Mouse (Mus musculus): ENCODE measurements around the gene Gmppa. TPM values are rescaled to one million over a fixed set of nuclear protein-coding genes. Genes with fewer than 3 reads are reported as not detected.

Gene Gmppa
- 121 and 124 TPM in 2 replicates for polyA plus RNA-seq (2015; fragmentation: Nextera tagmentation; extraction: Ambion mirVana)

DNA sequence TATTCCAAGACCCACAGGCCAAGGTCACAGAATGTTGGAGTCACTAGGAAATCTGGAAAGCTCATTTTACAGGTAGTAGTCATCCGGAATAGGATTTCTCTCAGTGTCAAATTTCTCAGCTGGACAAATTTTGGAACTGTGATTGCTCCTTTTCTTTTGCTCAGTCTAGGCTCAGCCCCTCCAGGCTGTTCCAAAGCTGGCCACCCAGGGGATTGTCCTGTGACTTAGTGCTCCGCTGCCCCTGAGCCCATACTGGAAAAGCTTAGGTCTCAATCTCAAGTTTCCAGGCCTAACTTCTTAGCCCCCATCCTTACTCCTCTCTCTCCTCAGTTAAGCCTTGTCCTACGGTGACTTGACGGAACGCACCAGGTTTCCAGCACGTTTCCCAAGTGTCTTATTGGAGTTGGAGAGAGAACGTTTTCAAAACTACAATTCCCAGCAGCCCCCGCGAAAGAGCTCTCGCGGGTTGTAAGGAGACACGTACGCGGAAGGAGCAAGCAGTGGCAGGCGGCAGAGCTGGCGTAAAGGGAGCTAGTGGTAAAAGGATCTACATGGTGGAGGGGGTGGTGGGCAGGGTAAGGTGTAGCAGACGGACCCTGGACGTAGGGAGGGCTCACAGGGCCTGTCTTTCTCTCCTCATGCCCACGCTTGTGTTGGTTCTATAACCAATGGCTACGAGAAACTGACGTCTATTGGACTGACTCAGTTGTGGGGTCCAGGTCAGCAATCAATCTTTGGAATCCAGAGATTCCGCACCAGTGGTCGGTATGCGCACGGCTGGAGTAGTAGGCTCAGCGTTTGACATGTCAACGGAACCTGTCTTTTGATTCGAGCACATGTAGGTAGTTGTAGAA is at the start of gene Gmppa:
Gene Gmppa (plus strand): TSS at position 456 of the 854 bp plus-strand sequence.
- H3K4me1 ChIP-seq (replicated peaks; ENCODE audit: control insufficient read depth, insufficient read depth, low read length), result peaks cover 5% of the 10 kb centered on the region; the same call in 1 of the 2 replicates
- peaks cover 4% of the 10 kb centered on the region; the same call in 1 of the 2 replicates for H3K36me3 ChIP-seq (ENCODE audit: control insufficient read depth, insufficient read depth)
- no peaks in the 10 kb centered on the region for H3K9me3 ChIP-seq (ENCODE audit: control insufficient read depth)
- H3K4me3 ChIP-seq (ENCODE audit: low read depth, low read length), result peak within 1 kb of the TSS; percentile 69
- WGBS, result 6% methylated on average over 28 of the region's 28 CpGs
- no peak for TF ChIP-seq CTCF (IDR thresholded peaks at IDR 0.05; ENCODE audit: low read depth)
- peak; percentile 75 for ATAC-seq
- H3K4me2 ChIP-seq (replicated peaks; ENCODE audit: low read depth), result peak within 1 kb of the TSS; percentile 73
- peak within 1 kb of the TSS; percentile 42; the same call in 1 of the 2 replicates for H3K27ac ChIP-seq (ENCODE audit: low read depth, low read length)
- H3K27me3 ChIP-seq (replicated peaks; ENCODE audit: control insufficient read depth, insufficient read depth, low read length), result no peaks in the 10 kb centered on the region
- H3K9ac ChIP-seq (ENCODE audit: low read depth, low read length), result peak within 1 kb of the TSS; percentile 65

DNA sequence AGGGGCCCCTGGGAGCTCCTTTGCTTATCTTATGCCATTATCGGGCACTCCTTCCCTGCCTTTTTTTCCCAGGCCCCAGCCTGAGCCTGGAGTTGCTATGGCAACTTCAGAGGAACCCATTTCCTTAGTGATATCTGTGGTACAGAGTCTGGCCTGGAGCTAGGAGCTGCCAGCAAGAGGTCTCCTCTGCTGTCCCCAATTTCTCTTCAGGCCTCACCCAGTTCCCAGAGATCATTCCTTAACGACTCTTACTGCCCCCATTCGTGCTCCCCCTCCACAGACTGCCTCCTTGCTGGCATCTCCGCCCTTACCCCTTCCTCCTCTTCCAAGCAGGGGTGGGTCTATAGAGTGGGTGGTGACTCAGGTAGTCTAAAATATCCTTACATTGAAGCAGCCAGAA is 49.6 kb upstream of the Gmppa start:
- H3K4me2 ChIP-seq (replicated peaks; ENCODE audit: low read depth), result no peak overlapping the region
- H3K27ac ChIP-seq (ENCODE audit: low read depth, low read length), result no peak overlapping the region
- no peaks in the 10 kb centered on the region for H3K9me3 ChIP-seq (ENCODE audit: control insufficient read depth)
- ATAC-seq, result no peak; the same call in 1 of the 2 replicates
- H3K4me1 ChIP-seq (replicated peaks; ENCODE audit: control insufficient read depth, insufficient read depth, low read length), result 0 out of 2 replicates have a peak, but pooled peaks cover 3% of the 10 kb centered on the region
- TF ChIP-seq CTCF (IDR thresholded peaks at IDR 0.05; ENCODE audit: low read depth), result no peak
- H3K4me3 ChIP-seq (ENCODE audit: low read depth, low read length), result no peak overlapping the region
- peaks cover 25% of the 10 kb centered on the region for H3K27me3 ChIP-seq (replicated peaks; ENCODE audit: control insufficient read depth, insufficient read depth, low read length)
- 40% methylated on average over 4 of the region's 4 CpGs for WGBS
- no peak overlapping the region for H3K9ac ChIP-seq (ENCODE audit: low read depth, low read length)
- H3K36me3 ChIP-seq (ENCODE audit: control insufficient read depth, insufficient read depth), result no peaks in the 10 kb centered on the region; the same call in 1 of the 2 replicates

DNA sequence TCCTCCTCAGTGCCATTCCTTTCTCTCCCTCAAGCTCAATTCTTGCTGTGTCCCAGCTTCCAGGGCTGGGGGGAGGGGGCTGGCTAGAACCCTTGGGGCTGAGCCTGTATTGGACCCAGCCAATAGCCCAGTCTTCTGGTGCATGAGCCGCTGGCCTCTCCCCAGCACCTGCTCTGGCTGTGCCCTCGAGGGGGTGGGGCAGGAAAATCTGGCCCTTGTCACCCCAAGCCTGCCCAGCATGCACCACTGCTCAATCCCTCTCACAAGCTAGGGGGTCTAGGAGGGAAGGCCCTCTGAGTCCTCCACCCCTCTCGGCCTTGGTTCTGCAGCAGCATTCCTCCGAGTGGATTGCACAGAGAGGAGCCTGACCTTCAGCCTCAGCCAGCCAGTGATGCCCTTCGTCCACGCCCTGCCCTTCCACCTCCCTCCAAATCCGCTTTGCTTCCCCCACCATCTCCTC is 48.2 kb upstream of the Gmppa start:
- 0 out of 2 replicates have a peak, but pooled peaks cover 3% of the 10 kb centered on the region for H3K4me1 ChIP-seq (replicated peaks; ENCODE audit: control insufficient read depth, insufficient read depth, low read length)
- peaks cover 3% of the 10 kb centered on the region; the same call in 1 of the 2 replicates for H3K36me3 ChIP-seq (ENCODE audit: control insufficient read depth, insufficient read depth)
- no peak overlapping the region for H3K27ac ChIP-seq (ENCODE audit: low read depth, low read length)
- no peak overlapping the region for H3K4me3 ChIP-seq (ENCODE audit: low read depth, low read length)
- WGBS, result 34% methylated on average over 7 of the region's 7 CpGs
- TF ChIP-seq CTCF (IDR thresholded peaks at IDR 0.05; ENCODE audit: low read depth), result no peak
- no peak overlapping the region for H3K9ac ChIP-seq (ENCODE audit: low read depth, low read length)
- H3K4me2 ChIP-seq (replicated peaks; ENCODE audit: low read depth), result peak overlapping the region; percentile 51
- H3K9me3 ChIP-seq (ENCODE audit: control insufficient read depth), result no peaks in the 10 kb centered on the region
- peaks cover 25% of the 10 kb centered on the region for H3K27me3 ChIP-seq (replicated peaks; ENCODE audit: control insufficient read depth, insufficient read depth, low read length)
- ATAC-seq, result no peak

DNA sequence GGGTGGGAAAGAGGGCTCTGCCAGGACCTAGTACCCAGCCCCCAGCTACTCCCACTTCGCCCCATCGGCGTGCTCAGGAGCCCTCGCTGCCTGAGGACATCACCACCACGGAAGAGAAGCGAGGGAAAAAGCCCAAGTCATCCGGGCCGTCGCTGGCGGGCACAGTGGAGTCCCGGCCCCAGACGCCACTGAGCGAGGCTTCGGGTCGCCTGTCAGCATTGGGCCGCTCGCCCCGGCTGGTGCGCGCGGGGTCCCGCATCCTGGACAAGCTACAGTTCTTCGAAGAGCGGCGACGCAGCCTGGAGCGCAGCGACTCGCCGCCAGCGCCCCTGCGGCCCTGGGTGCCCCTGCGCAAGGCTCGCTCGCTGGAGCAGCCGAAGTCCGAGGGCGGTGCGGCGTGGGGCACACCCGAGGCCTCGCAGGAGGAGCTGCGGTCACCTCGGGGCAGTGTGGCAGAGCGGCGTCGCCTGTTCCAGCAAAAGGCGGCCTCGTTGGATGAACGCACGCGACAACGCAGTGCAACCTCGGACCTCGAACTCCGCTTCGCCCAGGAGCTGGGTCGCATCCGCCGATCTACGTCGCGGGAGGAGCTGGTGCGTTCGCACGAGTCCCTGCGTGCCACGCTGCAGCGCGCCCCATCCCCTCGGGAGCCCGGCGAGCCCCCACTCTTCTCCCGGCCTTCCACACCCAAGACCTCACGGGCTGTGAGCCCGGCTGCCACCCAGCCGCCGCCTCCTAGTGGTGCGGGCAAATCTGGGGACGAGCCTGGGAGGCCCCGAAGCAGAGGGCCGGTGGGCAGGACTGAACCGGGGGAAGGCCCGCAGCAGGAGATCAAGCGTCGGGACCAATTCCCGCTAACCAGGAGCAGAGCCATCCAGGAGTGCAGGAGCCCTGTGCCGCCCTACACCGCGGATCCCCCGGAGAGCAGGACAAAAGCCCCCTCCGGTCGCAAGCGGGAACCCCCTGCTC is 47.5 kb upstream of the Gmppa start:
- TF ChIP-seq CTCF (IDR thresholded peaks at IDR 0.05; ENCODE audit: low read depth), result peak; percentile 28; the same call in 1 of the 2 replicates
- H3K4me2 ChIP-seq (replicated peaks; ENCODE audit: low read depth), result peak overlapping the region; percentile 51
- no peaks in the 10 kb centered on the region for H3K9me3 ChIP-seq (ENCODE audit: control insufficient read depth)
- no peak overlapping the region; the same call in 1 of the 2 replicates for H3K27ac ChIP-seq (ENCODE audit: low read depth, low read length)
- peaks cover 3% of the 10 kb centered on the region; the same call in 1 of the 2 replicates for H3K36me3 ChIP-seq (ENCODE audit: control insufficient read depth, insufficient read depth)
- H3K4me3 ChIP-seq (ENCODE audit: low read depth, low read length), result peak overlapping the region; percentile 22; the same call in 1 of the 2 replicates
- ATAC-seq, result peak; percentile 40; the same call in 1 of the 2 replicates
- WGBS, result 23% methylated on average over 91 of the region's 94 CpGs
- no peak overlapping the region for H3K9ac ChIP-seq (ENCODE audit: low read depth, low read length)
- H3K4me1 ChIP-seq (replicated peaks; ENCODE audit: control insufficient read depth, insufficient read depth, low read length), result 0 out of 2 replicates have a peak, but pooled peaks cover 3% of the 10 kb centered on the region
- H3K27me3 ChIP-seq (replicated peaks; ENCODE audit: control insufficient read depth, insufficient read depth, low read length), result peaks cover 25% of the 10 kb centered on the region

DNA sequence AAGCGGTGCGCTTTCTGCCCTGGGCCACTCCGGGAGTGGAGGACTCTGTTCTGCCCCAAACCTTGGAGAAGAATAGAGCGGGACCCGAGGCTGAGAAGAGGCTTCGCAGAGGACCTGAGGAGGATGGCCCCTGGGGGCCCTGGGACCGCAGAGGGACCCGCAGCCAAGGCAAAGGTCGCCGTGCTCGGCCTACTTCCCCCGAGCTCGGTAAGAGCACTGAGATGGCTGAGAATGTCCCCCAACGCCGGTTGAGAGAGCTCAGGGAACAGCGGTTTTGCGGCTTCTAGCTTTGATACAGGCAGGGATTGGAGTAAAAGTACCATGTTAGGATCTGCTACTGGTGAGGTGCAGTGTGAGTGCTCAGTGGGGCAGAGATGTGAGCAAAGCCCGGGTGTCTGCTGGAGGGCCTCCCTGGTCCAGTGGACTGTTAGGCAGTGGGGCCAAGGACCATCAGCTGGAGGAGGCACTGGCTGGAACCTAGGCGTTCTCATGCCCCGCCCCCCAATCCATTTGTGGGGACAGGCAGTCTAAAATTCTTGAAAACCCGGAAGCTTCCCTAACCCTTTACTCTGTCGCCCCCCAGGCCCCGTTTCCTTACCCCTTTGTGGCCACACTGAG is 46.7 kb upstream of the Gmppa start:
- ATAC-seq, result no peak
- Histone ChIP-seq H3K27me3 (replicated peaks; ENCODE audit: control insufficient read depth, insufficient read depth, low read length) (peaks cover 25% of the 10 kb centered on the region), H3K4me3 (ENCODE audit: low read depth, low read length) (no peak overlapping the region), H3K9ac (ENCODE audit: low read depth, low read length) (no peak overlapping the region), H3K4me2 (replicated peaks; ENCODE audit: low read depth) (peak overlapping the region; percentile 51; the same call in 1 of the 2 replicates), H3K27ac (ENCODE audit: low read depth, low read length) (no peak overlapping the region), H3K36me3 (ENCODE audit: control insufficient read depth, insufficient read depth) (0 out of 2 replicates have a peak, but pooled peaks cover 3% of the 10 kb centered on the region), H3K9me3 (ENCODE audit: control insufficient read depth) (no peaks in the 10 kb centered on the region), H3K4me1 (replicated peaks; ENCODE audit: control insufficient read depth, insufficient read depth, low read length) (0 out of 2 replicates have a peak, but pooled peaks cover 3% of the 10 kb centered on the region)
- 49% methylated on average over 23 of the region's 23 CpGs for WGBS
- TF ChIP-seq CTCF (IDR thresholded peaks at IDR 0.05; ENCODE audit: low read depth), result no peak

Data from intestine, postnatal 0 days (tissue).